Mouse (Mus musculus) ES-E14 (cell line): ENCODE measurements around the gene Upk2.

ENCODE experiments used
- CHD2 ChIP-seq: IDR thresholded peaks from 2 replicates; pipeline ENCODE4 v1.6.1; 2014; ENCODE audit warnings: mild to moderate bottlenecking, low read depth, low read length, inconsistent platforms
- HCFC1 ChIP-seq: IDR thresholded peaks from 2 replicates; pipeline ENCODE4 v1.6.1; 2012; ENCODE audit warnings: low read length, inconsistent platforms, borderline replicate concordance; ENCODE audit not compliant: insufficient read depth
- MAFK ChIP-seq: IDR thresholded peaks from 2 replicates; pipeline ENCODE4 v1.6.1; 2014; ENCODE audit warnings: mild to moderate bottlenecking, low read depth, low read length, inconsistent platforms; ENCODE audit not compliant: insufficient read depth
- ZC3H11A ChIP-seq: IDR thresholded peaks from 2 replicates; pipeline ENCODE4 v1.6.1; 2012; ENCODE audit warnings: low read depth, mild to moderate bottlenecking, inconsistent platforms, low read length, borderline replicate concordance
- ZNF384 ChIP-seq: IDR thresholded peaks from 2 replicates; pipeline ENCODE4 v1.6.1; 2012; ENCODE audit warnings: low read depth, low read length, inconsistent platforms

DNA sequence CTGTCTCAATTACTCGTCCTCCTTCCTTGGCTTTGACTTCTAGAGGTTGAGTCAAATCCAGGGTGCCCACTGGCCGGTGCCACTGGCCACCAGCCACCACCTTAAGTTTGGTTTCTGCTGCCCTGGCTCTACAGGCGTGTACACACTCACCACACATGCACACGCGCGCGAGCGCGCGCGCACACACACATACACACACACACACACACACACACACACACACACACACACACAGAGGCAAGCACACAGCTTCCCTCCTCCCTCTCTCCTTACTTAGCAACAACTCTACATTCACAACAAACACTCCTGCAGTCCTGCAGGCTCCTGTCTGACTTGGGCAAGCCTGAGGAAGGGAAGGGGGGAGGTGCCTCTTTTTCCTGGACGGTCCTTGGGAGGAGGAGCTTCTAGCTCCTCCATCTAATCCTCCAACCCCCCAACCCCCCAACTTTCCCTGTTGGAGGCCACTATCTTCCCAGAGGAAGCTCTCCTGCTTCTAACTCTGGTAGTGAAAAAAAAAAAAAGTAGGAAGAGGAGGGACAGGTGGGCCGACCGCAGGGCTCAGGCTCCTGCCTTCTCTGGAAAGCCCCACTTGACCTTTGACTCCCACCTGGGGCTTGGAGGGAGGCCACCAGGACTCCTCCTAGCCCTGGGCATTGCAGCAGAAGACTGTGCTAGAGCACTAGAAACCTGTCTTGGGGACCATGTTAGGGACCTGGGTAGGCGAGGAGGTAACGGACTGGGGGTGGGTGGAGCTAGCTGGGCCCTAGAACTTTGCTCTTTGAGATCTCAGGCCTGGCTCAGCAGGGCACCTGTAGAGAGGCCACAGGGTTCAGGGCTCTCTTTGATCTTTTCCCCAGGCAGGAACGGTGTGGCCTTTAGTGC, 35.6 kb upstream of the Upk2 start:
- TF ChIP-seq CHD2, result no peak
- TF ChIP-seq HCFC1, result no peak
- no peak for TF ChIP-seq ZC3H11A
- TF ChIP-seq ZNF384, result 0 out of 2 replicates have a peak, but pooled peaks have one; percentile 71
- no peak for TF ChIP-seq MAFK
